Mouse (Mus musculus): ENCODE results near the gene Diaph2.

DNA sequence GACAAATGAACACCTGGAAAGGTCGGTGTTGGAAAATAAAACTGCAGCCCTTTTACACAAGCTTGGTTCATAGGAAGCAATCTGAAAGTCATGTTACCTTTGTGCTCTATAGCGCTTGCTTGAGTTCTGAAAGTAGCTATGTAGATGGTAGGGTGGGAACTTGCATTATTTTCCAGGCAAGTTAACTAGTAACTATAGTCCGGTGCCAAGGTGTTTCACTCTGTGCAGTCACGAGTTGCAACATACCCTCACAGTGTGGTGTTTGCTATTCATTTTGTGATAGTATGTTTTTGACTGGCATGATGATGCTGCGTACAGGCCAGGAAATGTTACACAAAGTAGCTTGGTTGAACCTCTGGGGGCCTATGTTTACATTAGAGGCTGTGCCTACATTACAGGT, 34.5 kb downstream of the Diaph2 start:
- TF ChIP-seq EP300 (IDR thresholded peaks at IDR 0.05; ENCODE audit: low read depth), result no peak
- TF ChIP-seq CTCF (IDR thresholded peaks at IDR 0.05; ENCODE audit: low read depth), result no peak

Data from liver, postnatal 0 days (tissue).